Mouse (Mus musculus) cortical plate, adult 2 months (tissue): ENCODE data around the gene Josd2. TPM values are rescaled to one million over a fixed set of nuclear protein-coding genes. Genes with fewer than 3 reads are reported as not detected.

ENCODE experiments used
- H3K27ac ChIP-seq: fragments of 200-500 bp; 2 replicates; pipeline ENCODE4 v1.5.1; 2012; ENCODE audit warnings: low read length, control low read depth, inconsistent platforms; ENCODE audit not compliant: insufficient read depth
- H3K4me1 ChIP-seq: fragments of 200-500 bp; 2 replicates; pipeline ENCODE4 v1.6.1; 2011; ENCODE audit warnings: low read length; ENCODE audit not compliant: control insufficient read depth, insufficient read depth
- H3K4me3 ChIP-seq: fragments of 200-500 bp; 2 replicates; pipeline ENCODE4 v1.5.1; 2011; ENCODE audit warnings: mild to moderate bottlenecking, low read length, control low read depth; ENCODE audit not compliant: insufficient read depth
- CTCF ChIP-seq: fragments of 200-500 bp; IDR thresholded peaks from 2 replicates; pipeline ENCODE4 v1.5.1; 2011; ENCODE audit warnings: mild to moderate bottlenecking, control low read depth, low read length; ENCODE audit not compliant: insufficient read depth; ENCODE audit errors: extremely low read depth
- POLR2A ChIP-seq: fragments of 200-500 bp; IDR thresholded peaks from 2 replicates; pipeline ENCODE4 v1.6.1; 2011; ENCODE audit warnings: mild to moderate bottlenecking, low read length, control low read depth; ENCODE audit not compliant: insufficient read depth; ENCODE audit errors: extremely low read depth
- polyA plus RNA-seq: library from polyadenylated mRNA; depleted of rRNA; stranded (reverse); fragments of >200 nt; gene quantifications from 2 replicates; pipeline ENCODE4 v1.2.3, GENCODE M21; 2012

Josd2 gene
- polyA plus RNA-seq, 1 experiment, result 256 TPM

DNA sequence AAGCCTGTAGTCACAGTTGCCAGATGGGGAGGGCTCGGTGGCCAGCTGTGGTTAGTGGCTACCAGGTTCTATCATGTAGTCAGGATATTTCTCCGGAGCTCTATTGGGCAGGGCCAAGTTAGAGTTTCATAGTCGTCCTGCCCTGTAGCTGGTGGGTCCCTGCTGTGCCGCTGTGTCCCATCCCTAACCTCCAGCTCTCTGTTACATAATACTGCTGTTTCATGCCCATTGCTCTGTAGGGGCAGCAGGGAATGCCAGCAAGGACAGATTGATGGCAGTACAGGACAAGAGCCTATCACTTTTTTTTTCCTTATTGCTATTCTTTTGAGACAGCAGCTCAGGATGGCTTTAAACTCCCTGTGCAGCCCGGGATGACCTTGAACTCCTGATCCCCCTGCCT, 32.0 kb upstream of the Josd2 start:
- TF ChIP-seq POLR2A (no peak), CTCF (no peak)
- no peak overlapping the region for H3K27ac ChIP-seq
- peaks cover 13% of the 10 kb centered on the region for H3K4me1 ChIP-seq
- no peak overlapping the region for H3K4me3 ChIP-seq

DNA sequence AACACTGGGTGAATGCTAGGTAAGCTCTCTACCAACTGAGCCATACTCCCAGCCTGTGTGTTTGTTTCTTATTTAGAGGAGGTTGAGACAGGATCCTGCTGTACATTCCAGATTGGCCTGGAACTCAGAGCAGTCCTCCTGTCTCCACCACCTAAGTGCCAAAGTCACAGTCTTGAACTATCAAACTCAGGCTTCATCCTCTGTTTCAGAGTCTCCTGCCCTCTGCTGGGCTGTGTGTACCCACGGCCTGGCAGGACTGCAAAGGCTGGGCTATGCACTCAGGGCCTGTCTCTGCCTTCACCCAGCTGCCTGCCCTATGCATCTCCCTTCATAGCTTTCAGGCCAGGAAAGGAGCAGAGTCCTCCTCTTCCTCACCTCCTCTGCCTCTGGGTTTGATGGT, 31.5 kb upstream of the Josd2 start:
- TF ChIP-seq POLR2A (no peak), CTCF (peak; percentile 23; the same call in 1 of the 2 replicates)
- Histone ChIP-seq H3K4me3 (no peak overlapping the region), H3K4me1 (peaks cover 14% of the 10 kb centered on the region), H3K27ac (no peak overlapping the region)

DNA sequence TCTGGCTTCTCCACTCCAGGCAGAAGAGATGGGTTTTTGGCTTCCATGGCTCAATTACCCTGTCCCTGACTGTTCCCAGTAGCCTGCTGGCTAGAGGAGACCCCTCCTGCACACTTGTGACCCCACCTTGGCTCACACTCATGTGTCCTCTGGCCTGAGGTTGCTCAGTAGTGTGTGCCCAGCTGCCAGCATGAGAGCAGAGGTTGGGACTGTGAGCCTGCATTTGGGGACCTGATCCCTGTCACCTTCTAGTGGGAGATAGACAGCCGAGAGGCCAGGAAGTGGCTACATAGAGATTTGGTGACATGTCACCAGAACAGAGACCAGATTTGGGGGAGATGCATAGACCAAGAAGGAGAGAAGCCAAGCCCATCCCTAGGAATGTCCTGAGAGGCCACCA, 30.6 kb upstream of the Josd2 start:
- Histone ChIP-seq H3K27ac (no peak overlapping the region), H3K4me1 (peaks cover 10% of the 10 kb centered on the region), H3K4me3 (no peak overlapping the region)
- TF ChIP-seq CTCF (no peak), POLR2A (no peak)

DNA sequence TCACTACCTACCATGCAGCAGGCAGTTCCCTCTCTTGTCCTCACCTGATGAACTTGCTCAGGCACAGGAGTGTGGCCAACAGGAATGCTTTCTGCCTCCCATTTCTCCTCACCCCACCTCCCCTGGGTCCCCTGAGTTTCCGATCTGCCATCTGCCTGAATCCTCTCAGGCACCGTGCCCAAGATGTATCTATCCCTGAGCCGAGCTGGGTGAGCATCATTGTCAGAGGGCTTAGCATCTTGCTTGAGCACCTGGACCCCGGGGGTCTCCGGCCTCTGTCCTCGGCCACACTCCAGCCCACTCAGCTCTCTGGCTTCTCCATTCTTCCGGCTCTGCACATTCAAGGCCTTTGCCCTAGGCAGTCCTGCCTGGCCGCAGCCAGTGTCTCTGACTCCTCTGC, 29.8 kb upstream of the Josd2 start:
- Histone ChIP-seq H3K27ac (no peak overlapping the region), H3K4me3 (no peak overlapping the region), H3K4me1 (peaks cover 10% of the 10 kb centered on the region)
- TF ChIP-seq POLR2A, result no peak
- TF ChIP-seq CTCF, result no peak

DNA sequence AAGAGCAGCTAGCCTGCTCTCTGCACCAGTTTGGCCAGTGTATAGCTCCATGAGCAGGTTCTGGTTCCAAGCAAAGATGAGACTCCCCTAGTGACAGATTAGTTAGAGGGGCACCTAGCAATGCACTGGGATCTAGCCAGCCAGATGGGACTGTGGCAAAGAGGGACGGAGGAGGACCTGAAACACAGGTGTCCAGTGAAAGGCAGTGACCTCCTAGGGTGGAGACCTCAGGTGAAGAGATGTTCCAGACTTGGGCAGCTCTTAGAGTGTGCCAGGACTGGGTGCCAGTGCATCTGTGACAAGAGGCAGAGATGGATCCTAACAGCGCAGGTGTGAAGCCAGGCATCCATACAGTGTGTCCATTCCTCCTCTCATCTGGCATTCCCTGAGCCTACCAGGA, 28.1 kb upstream of the Josd2 start:
- TF ChIP-seq CTCF (no peak), POLR2A (no peak)
- Histone ChIP-seq H3K4me1 (peaks cover 14% of the 10 kb centered on the region), H3K4me3 (no peak overlapping the region), H3K27ac (no peak overlapping the region)

DNA sequence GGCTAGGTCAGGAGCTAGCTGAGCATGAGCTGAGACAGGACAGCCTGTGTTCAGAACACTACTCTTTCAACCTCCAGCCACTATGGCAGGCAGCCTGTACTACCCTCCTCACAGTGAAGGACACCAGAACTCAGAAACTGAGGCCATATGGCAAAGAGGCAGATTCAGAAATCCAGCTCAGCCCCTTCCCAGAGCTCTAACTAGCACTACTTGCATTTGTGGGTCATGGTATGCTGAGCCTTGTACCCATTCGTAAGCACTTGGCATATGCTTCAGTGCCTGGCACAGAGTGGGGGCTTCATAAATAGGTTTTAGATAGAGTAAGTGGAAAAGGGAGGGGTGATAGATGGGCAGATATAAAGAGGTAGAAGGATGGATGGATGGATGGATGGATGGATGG, 27.3 kb upstream of the Josd2 start:
- TF ChIP-seq POLR2A (no peak), CTCF (no peak)
- Histone ChIP-seq H3K4me1 (peaks cover 17% of the 10 kb centered on the region), H3K27ac (no peak overlapping the region), H3K4me3 (no peak overlapping the region)

DNA sequence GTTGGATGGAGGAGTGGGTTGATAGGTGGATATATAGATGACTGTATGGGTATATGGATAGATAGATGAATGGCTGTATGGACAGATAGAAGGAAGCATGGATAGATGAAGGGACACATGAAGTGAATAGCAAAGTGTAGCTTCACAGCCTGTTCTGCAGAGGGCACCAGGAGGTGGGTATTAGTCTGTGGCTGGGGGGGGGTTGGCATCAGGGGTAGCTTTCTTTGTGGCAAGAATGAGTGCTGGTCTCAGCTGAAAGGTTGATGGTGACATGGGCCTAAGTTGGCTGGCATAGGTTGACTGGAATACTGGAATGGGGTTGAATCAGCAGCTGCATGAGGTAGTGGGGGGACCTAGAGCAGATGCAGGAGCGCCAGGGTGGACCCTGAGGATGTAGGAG, 26.6 kb upstream of the Josd2 start:
- Histone ChIP-seq H3K4me1 (peaks cover 17% of the 10 kb centered on the region), H3K27ac (peak overlapping the region; percentile 78), H3K4me3 (peak overlapping the region; percentile 79)
- TF ChIP-seq POLR2A (no peak), CTCF (no peak)

DNA sequence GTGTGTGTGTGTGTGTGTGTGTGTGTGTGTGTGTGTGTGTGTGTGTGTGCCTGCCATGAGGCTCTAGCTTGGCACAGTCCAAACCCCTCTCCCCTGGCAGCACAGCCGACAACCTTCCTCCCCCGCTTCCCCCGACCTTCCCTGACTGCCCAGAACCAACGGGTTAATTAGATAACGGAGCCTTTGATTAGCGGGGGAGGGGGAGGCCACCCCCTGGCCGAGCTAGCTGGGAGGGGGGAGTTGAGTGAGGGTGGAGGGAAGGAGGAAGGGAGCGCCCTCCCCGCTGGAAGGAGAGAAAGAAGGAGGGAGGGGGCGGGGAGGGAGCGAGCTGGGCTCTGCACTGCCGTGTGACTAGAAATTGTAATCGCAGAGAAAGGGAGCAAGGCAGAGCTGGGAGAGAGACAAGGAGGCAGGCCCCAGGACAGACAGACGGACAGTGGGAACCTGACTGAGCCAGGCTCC, 26.1 kb upstream of the Josd2 start:
- TF ChIP-seq CTCF, result no peak
- TF ChIP-seq POLR2A, result peak; percentile 92
- H3K4me1 ChIP-seq, result peaks cover 21% of the 10 kb centered on the region

DNA sequence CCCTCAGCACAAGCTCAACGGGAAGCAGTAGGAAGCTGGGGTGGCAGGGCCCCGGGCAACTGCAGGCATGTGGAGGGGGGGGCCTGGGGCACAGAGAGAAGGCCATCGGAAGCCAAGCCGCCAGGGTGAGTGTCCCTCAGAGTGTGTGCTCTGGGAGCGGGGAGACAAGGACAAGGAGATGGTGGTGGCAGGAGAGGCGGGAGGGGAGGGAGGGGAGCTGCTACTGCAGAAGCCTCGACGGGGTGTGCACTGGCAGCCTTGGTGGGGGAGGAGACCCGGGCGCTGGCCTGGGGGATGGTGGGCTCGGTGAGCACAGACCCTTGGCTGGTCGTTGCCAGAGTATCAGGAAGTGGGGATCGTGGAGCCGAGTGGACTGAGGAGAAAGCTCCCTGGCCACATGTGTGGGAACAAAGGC, 25.4 kb upstream of the Josd2 start:
- H3K27ac ChIP-seq, result peak overlapping the region; percentile 86; the same call in 1 of the 2 replicates
- peak; percentile 39; the same call in 1 of the 2 replicates for TF ChIP-seq POLR2A
- TF ChIP-seq CTCF, result no peak
- peak overlapping the region; percentile 79 for H3K4me3 ChIP-seq
- H3K4me1 ChIP-seq, result peaks cover 26% of the 10 kb centered on the region

More for the DNA sequence above, 26.1 kb upstream of the Josd2 start:
- Histone ChIP-seq H3K4me3 (peak overlapping the region; percentile 79), H3K27ac (peak overlapping the region; percentile 86)

DNA sequence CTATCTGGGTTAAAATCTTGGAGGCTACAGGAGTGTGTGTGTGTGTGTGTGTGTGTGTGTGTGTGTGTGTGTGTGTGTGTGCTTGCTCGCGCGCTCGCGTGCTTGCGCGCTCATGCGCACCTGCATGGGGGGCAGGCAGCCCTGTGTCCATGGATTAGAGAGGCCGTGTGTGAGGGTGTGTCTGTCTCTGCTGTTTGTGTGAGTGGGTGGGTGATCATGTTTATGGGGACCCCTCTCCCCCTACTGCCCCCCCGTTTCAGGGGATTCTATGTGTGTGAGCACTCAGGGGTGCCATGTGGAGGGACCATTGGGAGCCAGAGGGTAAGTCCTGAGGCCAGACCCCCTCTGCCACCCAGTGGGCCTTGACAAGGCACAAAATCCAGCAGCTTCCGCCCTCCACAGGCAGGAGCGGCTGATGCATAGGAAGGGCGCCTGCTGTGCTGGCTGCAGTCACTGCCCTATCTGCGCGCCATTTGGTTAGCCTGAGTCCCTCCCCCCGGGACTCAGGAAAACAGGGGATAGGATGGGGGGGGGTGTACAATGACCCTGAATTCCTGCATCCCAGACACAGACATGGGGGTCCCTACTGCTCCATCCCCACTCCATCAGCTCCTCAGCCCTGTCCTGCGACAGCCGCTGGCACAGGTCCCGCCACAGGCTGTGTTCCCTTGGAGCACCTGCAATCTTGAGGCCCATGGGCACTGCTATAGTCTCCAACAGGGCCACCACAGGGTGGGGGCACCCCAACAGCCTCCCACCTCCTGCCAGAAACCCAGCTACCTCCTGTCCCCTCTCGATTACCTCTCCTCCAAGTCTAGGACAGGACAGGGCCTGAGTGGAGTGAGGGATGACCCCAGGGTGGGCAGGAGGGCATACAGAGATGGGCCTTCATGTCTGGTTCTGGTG, 24.3 kb upstream of the Josd2 start:
- TF ChIP-seq CTCF (no peak), POLR2A (no peak)
- Histone ChIP-seq H3K4me1 (peaks cover 19% of the 10 kb centered on the region), H3K4me3 (peak overlapping the region; percentile 79), H3K27ac (peak overlapping the region; percentile 93)
